Mouse (Mus musculus) mesoderm, embryonic 11.5 days (tissue): Measurements from ENCODE around the gene Gm45837.

Source experiments
- DNase-seq: peaks from one replicate; pipeline ENCODE4 v3.0.0-alpha.2; 2012; ENCODE audit warnings: low read depth, low spot score

The Gm45837 gene

DNA sequence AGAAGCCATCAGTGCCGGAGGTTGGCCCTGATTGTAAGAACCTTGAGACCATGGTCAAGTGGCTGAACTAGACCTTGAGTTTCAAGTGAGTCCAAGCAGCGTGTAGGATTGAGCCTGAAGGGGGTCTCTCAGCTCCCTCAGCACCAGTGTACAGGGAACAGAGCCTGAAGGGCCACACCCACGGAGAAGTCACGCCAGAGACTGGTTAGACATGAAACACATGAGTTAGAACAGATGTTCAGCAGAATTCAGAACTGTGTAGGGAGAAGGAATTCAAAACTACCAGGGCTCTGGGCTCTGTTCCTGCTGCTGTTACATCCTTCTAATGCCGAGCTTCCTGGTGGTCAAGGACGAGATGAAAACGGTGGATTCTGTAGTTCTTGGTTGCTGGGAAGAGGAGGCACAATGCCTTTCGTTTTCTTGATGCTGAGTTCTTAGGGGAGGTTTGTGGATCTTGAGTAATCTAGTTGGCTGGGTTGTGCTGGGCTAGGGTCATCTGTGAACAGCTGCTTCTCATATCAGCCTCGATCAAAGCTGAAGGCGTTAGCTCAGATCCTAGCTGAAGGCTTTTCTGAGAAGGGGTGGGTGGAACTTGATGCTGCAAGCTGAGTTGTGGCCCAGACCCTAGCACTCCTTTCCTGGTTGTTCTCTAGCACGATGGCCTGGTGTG is at the start of gene Gm45837:
TSS of gene Gm45837 (plus strand) at position 620 of the 670 bp plus-strand sequence.
- DNase-seq: no peak

DNA sequence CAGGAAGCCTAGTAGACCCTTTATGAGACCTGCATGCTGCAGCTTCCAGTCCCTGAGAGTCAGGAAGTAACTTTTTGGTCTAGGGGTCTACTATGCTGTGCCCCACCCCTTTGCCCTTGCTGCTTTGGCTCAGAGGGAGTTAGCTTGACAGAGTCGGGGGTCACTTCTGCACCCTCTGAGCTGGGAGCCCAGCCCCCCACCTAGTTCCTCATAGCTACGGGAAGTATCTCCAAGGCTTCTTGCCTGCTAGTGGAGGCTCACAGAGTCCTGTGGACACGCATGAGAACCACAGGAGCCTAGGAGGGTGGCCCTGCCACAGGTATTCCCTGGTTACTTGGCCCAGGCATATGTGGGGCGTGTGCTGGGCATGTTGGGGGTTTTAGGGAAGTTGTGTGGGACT is 49.7 kb upstream of the Gm45837 start:
- DNase-seq: no peak

DNA sequence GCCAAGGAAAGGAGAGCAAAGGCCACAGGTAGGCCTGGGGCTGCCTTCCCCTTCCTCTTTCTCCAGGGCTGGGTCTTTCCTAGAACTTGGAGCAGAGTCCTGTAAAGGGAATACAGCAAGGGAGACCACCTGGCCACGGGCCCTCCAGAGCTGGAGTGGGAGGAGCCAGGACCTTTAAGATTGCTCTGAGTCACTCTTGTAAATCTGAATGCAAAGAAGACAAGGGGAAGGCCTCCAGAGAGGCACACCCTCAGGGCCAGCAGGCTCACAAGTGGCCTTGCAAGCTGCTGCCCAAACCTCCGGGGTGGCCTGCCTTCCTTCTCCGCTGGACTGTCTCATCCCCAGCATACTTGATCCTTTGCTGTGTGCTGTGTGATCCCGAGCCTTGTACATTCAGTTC is 48.9 kb upstream of the Gm45837 start:
- no peak for DNase-seq

DNA sequence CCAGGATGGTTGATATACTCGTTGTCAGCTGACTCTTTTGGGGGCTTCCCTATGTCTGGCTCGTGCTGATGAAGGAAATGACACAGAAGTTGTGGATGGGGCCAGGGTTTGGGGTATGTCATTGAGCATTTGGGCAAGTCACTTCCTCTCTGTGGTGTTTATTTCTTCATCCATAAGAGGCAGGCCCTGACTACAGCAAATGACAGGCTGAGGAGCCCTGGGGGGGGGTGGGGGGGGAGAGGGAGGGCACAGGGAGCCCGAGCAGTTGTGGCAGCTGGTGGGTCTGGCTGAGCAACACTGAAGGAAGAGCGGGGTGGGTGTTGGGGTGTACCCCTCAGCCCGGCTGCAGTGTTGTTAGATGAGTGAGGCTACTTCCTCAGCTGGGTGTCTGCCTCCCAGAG is 47.9 kb upstream of the Gm45837 start:
- DNase-seq: no peak

DNA sequence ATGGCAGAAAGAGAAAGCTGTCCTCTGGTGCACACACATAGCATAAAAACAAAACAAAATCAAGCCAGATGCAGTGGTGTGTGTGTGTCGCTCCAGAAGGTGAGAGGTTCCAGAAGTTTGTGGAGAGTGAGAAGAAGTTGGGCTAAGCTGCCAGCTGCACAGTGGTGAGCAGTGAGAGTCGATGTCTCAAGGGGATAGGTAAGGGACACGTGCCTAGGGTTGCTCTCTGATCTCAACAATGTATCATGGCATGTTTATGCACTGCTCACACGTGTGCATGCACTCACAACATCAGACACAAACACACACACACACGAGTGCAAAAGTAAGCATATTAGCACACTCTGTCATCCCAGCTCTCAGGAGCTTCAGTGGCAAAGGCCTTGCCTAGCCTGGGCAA is 46.8 kb upstream of the Gm45837 start:
- DNase-seq: no peak

DNA sequence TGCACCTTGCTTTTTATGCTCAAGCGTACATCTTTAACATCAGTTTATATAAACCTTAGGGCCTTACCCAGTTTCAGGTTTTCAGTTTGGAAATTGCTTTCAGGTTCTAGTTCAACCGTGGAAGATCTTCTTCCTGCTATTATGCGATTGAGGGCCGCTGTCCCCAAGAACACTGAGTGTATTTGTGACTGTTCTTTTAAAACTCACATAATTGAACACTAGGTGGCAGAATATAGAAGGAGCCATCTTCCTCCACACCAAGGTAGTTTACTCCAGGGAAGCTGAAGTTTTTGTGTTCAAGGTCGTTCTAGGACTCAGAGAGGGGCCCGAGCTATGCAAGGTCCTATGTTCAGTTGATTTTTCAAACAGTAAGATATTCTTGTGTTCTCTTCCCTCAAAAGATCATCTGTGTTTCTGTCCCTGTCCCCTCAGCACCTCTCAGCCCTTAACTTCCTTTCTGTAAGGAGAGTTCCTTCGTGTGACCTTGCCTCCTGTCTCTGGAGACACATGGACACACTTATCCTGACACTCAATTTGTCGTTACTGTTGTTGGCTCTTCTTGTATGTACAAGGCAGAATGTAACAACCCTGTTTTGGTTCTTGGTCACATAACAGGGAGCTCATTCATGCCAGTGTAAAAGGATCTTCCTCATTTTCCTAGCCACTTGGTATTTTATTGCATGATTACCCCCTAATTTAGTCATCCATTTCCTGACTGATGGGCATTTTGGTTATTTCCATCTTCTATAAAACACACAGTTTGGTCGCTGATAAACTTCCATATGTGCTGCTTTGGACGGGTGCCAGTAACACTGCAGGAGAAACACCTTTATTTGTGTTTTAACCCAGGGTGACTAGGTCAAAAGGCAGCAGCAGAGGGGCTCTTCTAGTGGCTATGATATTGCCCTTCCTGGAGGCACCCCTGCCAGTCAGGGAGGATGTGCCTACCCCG is 42.5 kb upstream of the Gm45837 start:
- DNase-seq: no peak

DNA sequence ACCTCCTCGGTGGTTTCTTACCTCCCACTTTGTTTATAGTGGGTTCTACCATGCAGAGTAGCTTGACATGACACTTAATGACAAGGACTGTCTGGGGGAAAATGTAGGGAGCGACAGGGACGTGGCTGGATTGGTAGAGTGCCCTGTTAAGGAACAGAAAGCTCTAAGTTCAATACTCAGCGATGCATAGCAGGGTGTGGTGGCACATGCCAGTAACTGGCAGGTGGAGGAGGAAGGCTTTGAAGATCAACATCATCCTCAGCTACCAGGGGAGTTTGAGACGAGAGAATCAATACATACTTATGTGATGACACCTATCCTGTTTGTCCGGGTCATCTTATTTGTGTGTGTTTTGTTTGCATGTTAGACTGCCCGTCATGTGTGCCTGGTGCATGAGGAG is 41.0 kb upstream of the Gm45837 start:
- DNase-seq: no peak

DNA sequence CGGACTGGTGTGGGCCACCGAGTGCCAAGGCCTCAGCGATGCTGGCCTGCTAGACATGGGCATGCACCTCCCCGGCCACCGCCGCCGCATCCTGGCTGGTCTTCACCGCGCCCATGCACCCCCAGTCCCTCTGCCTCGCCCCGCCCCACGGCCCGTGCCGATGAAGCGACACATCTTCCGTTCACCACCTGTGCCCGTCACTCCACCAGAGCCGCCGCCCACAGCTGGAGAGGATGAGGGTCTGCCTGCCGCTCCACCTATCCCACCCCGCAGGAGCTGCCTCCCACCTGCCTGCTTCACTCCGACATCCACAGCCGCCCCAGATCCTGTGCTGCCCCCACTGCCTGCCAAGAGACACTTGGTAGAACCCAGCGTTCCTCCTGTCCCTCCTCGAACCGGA is 37.6 kb upstream of the Gm45837 start:
- no peak for DNase-seq

DNA sequence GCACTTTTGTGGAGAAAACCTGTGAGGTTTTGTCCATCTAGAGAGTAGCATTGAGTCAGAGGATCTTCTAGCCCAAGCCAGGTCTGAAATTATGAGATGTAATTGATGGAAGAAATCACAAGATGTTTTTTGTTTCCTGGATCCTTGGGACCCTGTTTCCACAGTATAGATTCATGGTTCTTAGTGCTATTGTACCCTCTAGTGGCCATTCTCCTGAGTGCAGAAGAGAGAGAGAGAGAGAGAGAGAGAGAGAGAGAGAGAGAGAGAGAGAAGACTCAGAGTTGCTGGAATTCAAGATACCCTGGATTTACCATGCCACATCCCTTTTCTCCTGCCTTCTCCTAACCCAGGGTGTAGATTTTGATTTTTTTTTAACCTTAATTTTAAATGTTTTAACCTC is 36.5 kb upstream of the Gm45837 start:
- DNase-seq: peak; percentile 48

DNA sequence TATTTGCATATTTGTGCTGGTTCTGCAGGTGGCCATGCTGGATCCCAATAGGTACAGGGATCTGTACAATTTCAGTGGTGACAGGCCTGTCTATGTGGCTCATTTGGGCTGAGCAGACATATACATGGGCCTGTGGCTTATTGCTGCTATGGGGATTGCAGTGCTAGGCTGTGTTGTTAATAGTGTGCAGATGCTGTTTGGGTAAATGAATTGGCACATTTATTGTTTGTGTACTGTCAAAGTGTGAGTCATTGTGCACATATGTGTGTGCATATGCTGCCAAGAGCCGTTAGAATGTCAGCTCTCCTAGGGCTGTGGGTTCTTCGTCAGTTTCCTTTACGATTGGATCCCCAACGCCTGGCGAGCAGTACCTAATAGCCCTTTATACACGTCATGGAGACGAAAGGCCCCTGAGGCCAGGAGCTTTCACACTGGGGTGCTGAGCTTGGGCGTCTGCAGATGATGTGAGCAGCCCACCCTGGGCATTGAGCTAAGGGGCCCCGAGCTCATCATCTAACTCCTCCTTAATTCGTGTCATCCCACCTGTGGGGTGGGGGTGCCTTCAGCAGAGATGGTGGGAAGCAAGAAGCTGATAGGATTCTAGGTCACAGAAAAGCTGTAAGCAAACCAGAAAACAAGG is 33.9 kb upstream of the Gm45837 start:
- no peak for DNase-seq

DNA sequence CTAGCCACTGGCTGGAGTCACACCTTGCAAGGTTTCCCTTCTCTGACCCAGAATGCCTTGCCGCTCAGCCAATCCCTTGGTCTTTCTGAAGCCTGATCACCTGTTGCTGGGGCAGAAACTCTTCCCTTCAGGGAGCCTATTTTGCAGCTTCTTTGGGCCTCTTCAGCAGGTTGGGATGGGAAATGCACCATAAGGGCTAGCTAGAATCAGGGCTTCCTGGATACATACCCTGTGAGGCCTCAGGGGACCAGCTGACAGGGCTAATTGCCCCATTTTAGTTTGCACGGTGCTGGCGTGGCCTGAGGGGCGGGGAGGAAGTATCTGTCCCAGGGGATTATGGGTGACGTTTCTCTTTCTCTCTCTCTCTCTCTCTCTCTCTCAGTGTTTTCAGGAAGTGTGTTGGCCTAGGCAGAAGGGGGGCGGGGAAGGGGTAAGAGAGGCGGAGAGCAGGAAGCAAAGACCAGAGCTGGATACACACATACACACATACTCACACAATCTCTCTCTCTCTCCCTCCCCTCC is 32.9 kb upstream of the Gm45837 start:
- peak; percentile 42 for DNase-seq

DNA sequence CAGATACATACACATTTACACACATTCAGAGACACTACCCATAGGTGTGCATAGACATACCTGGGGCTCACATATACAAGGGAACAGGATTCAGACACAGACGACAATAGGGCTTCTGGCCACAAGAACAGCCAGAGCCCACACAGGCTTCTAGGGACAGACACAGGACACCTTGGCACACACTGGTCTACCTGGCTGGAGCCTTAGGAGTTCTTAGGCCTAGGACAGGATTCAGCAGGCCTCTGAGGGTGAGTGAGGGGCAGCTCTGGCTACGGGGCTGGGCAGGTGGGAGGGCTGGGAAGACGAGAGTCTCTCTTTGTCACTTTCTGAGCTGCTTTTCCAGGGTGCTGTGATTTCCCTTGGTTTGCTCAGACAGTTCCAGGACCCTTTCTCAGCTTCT is 32.4 kb upstream of the Gm45837 start:
- no peak for DNase-seq

DNA sequence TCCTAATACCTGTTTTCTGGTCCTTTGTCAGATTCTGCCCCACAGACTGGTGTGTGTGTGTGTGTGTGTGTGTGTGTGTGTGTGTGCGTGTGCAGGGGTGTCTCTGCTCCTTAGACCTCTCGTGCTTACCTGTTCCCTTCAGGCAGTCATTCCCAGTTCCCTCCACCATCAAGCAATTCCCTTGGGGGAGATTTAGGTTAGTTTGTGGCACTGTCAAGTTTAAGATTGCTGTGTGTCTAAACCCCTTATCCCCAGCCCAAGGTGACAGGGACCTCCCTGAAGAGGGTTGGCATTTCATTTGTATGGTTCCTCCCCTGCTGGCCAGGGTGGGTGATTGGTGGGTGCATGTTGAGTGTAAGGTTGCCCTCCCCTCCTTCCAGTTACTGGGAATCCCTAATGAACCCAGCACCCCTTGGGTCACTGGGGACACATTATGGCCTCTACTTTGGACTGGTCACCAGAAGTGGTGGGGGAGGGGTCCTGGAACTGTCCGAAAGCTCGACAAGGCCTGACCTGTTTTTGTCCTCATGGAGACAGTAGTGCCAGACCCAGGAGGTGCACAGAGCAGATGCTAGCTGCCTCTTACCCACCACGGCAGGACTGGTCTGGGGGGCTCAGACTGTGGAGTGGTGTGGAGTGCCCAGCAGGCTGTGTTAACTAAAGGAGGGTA is 31.8 kb upstream of the Gm45837 start:
- DNase-seq: no peak

DNA sequence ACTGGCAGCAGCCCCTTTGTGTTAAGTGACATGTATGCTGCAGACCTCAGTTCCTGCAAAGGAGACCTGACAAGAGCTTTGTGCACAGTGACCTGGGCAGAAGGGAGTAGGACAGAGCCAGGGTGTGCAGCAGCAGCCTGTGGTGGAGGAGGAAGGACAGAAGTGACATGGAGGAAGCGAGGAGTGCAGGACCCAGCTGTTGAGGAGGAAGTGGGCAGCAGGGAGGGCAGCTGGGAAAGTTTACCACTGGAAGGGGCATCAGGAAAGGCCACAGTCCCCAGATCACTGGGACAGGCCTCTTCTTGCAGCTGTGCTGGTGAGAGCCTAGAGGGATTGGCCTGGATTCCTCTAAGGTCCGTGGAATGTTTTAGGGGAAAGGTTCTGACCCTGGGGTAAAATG is 31.0 kb upstream of the Gm45837 start:
- DNase-seq: no peak

DNA sequence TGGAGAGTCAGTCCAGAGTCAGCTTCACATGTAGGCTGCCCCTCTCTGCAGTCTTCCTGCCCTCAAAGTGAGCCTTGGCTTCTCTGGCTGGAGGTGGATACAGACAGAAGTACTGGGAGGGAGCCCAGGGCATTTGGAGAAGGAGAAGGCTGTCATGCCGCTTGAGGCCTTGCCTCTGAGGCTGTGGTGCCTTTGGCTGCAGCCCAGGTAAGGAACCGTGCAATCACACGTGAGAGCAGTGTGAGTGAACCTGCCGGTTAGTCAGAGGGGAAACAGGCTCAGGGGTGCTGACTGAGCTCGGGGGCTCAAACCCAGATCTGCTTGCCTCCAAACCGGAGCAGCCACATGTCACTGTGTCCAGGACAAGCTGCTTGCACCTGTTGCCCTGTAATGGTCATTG is 29.2 kb upstream of the Gm45837 start:
- no peak for DNase-seq

DNA sequence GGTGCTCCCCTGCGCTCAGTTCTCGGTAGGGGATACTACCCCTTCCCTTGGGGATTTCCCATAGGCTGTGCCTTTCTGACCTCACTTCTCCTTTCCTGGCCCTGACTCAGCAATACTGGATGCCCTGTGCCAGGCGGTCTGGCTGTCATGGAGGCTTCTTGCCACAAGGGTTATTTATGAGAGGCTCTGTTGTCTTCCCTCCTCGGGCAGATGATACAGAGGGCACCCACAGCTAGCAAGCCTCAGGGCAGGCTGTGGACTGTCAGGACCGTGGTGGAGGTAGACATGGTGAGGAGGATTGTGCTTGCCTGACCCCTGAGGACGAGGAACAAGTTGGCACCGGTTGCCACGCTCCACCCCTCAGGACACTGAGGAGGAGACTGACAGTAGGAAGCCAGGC is 28.3 kb upstream of the Gm45837 start:
- no peak for DNase-seq

DNA sequence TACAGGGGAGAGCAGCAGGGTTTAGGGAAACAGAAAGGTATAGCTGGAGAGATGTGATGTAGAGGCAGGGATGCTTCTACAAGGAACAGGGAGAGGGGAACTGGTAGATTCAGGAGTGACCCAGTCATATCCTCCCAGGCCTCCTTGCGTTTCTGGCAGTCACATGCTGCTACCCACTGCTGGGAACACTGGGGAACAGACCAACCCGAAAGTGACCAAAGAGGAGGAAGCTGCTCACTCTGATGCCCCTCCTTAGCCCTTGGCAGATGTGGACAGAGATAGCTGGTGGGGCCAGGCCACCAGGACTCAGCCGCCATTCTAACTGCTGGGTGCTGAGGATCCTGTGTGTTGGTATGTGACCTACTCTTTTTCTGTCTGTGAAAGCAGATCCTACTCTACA is 26.9 kb upstream of the Gm45837 start:
- DNase-seq: no peak

DNA sequence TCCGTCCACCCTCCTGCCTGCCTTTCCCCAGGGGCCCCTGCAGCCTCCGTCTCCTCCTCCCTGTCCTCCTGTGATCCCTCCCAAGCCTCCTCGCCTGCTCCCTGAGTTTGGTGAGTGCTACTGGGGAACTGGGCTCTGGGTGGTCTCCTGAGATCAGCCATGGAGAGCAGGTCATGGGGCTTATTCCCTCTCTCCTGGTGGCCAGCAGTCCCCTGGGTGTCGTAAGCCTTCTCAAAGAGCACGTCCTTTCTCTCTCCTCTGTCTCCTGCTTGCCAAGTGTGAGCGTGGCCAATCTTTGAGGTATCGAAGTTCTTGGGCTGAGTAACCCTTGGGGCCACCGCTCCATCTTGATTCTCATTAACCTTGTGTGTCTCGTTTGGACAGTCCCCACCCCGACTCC is 25.8 kb upstream of the Gm45837 start:
- no peak for DNase-seq

DNA sequence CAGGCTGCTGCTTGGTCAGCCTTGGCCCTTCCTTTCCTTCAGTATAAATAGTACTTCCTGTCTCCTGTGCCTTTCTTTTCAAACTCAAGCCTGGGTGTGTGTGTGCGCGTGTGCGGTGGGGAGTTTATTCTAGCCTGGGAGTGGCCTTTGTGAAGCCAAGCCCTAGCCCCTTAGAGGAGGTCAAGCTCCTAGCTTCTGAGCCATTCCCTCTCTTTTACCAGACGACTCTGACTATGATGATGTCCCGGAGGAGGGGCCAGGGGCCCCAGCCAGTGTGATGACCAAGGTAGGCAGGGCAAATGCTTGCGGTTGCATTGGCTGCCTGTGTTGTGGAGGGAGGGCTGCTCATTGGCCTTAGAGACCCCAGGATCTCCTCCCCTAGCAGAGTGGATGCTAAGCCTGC is 25.4 kb upstream of the Gm45837 start:
- DNase-seq: no peak

DNA sequence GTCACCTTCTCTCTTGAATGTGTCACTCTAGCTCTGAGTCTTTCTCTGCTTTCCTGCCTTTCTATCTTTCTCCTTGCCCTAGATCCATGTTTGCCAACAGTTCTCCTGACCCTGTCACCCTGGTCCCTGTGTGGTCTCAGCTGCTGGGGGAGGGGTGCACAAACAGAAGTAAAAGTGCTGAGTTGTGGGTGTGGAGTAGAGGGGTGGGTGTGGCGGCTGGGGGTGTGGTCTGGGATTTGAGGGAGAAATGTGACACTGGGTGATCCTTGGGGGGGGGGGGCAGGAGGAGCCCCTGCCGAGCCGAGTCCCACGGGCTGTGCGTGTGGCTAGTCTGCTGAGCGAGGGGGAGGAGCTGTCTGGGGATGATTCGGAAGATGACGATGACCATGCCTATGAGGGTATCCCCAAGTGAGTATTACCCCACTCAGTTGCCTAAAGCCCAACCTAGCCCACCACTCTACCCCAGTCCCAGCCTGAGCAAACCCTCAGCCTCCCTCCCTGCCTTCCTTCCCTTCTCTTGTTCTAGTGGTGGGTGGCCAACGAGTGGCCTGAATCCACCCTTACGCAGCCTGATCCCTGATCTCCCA is 24.7 kb upstream of the Gm45837 start:
- no peak for DNase-seq

DNA sequence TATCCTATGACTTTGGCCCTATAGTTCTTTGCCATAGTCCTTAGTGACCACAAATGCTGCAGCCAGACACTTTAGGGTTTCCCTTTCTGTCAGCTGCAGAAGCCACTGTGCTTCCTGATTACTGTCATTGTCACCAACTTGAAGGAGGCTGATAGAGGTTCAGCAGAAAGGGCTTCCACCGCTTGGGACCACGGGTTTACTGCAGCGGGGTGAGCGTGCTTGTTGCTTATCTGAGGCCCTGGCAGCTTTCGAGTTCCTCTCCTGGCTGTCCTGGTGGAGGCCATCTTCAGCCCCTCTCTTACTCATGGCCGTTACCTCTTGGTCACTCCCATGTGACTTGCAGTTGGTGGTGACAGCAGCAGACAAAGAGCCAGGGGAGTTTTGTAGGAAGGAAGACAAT is 21.4 kb upstream of the Gm45837 start:
- DNase-seq: no peak
